Mouse (Mus musculus) hematopoietic stem cell, adult 5-6 weeks (primary cell): ENCODE measurements at regions not wholly inside any gene's neighbourhood (a gene's known extent, or its start where the extent isn't known, plus 50 kb on each side); places are given as distances from the start of the nearest gene placed in this dataset.

ENCODE experiments used
- ATAC-seq, 2 experiments: fragments of 125-278 bp in 1 of 2; replicated peaks in 1 of 2; 2 replicates each; pipeline ENCODE4 v1.8.0; 2016 to 2017; ENCODE audit warnings: inconsistent platforms in 2 of 2, mild to moderate bottlenecking in 2 of 2, moderate number of reproducible peaks in 2 of 2, low read depth in 1 of 2, moderate TSS enrichment in 1 of 2; ENCODE audit not compliant: low FRiP score in 2 of 2, poor library complexity in 2 of 2, severe bottlenecking in 2 of 2, insufficient read depth in 1 of 2, low TSS enrichment in 1 of 2

- ATAC-seq, result peak in 1 of 2 experiments; percentile 51; a peak in 3 of 4 replicates
These were observed 396.3 kb upstream of the Cited2 start for GRCm38 (mm10) chr10:17326724-17327123.

GRCm38 (mm10) chr10:17330904-17331606 lies 392.0 kb upstream of the Cited2 start:
- peak in 1 of 2 experiments; percentile 10; a peak in 1 of 4 replicates for ATAC-seq

GRCm38 (mm10) chr10:17331607-17332008 lies 391.4 kb upstream of the Cited2 start:
- ATAC-seq, result no peak

- ATAC-seq, result no peak; a peak in 1 of 4 replicates
These were observed 390.8 kb upstream of the Cited2 start for GRCm38 (mm10) chr10:17332025-17332767.

- no peak for ATAC-seq
These were observed 390.0 kb upstream of the Cited2 start for GRCm38 (mm10) chr10:17332986-17333385.

GRCm38 (mm10) chr10:17333676-17334075 lies 389.3 kb upstream of the Cited2 start:
- no peak for ATAC-seq

- no peak for ATAC-seq
These were observed 385.8 kb upstream of the Cited2 start for GRCm38 (mm10) chr10:17337217-17337616.

GRCm38 (mm10) chr10:17343829-17344228 lies 379.2 kb upstream of the Cited2 start:
- ATAC-seq, result 0 out of 4 replicates have a peak, but pooled peaks of 1 of the 2 experiments have one; percentile 32

GRCm38 (mm10) chr10:17352202-17352994 lies 370.6 kb upstream of the Cited2 start:
- no peak for ATAC-seq

GRCm38 (mm10) chr10:17355476-17355875 lies 367.5 kb upstream of the Cited2 start:
- ATAC-seq, result no peak

GRCm38 (mm10) chr10:17356041-17356440 lies 367.0 kb upstream of the Cited2 start:
- no peak for ATAC-seq

- no peak for ATAC-seq
These were observed 360.4 kb upstream of the Cited2 start for GRCm38 (mm10) chr10:17362643-17363042.

- no peak for ATAC-seq
These were observed 356.8 kb upstream of the Cited2 start for GRCm38 (mm10) chr10:17366042-17366740.

GRCm38 (mm10) chr10:17367026-17367425 lies 356.0 kb upstream of the Cited2 start:
- no peak for ATAC-seq

- no peak for ATAC-seq
These were observed 355.6 kb upstream of the Cited2 start for GRCm38 (mm10) chr10:17367430-17367829.

- no peak for ATAC-seq
These were observed 354.4 kb upstream of the Cited2 start for GRCm38 (mm10) chr10:17368636-17369035.

GRCm38 (mm10) chr10:17372905-17373304 lies 350.1 kb upstream of the Cited2 start:
- ATAC-seq, result no peak
